Mouse (Mus musculus) C2C12 (cell line): Measurements from ENCODE around the gene Gm27021. TPM values are rescaled to one million over a fixed set of nuclear protein-coding genes. Genes with fewer than 3 reads are reported as not detected.

Source experiments
- H3K27me3 ChIP-seq: one replicate; pipeline ENCODE4 v1.6.1; 2011; ENCODE audit not compliant: control insufficient read depth, insufficient read depth, insufficient read length
- H3K36me3 ChIP-seq: one replicate; pipeline ENCODE4 v1.6.1; 2011; ENCODE audit not compliant: control insufficient read depth, insufficient read depth
- H3K4me3 ChIP-seq: one replicate; pipeline ENCODE4 v1.5.1; 2011; ENCODE audit warnings: mild to moderate bottlenecking, control low read depth; ENCODE audit not compliant: poor library complexity, insufficient read depth, severe bottlenecking
- H3K79me2 ChIP-seq: one replicate; pipeline ENCODE4 v1.6.1; 2011; ENCODE audit not compliant: control insufficient read depth, insufficient read depth
- H3K79me3 ChIP-seq: one replicate; pipeline ENCODE4 v1.6.1; 2011; ENCODE audit warnings: low read depth, control low read depth
- H3ac ChIP-seq: one replicate; pipeline ENCODE3; 2011; ENCODE audit warnings: low read depth; ENCODE audit not compliant: control insufficient read depth, insufficient read length
- CEBPB ChIP-seq: IDR thresholded peaks from one replicate; pipeline ENCODE4 v1.6.1; 2011; ENCODE audit warnings: low read depth, mild to moderate bottlenecking, control low read depth, moderate library complexity
- CTCF ChIP-seq: IDR thresholded peaks from one replicate; pipeline ENCODE4 v1.5.1; 2011; ENCODE audit not compliant: control insufficient read depth, insufficient read depth, insufficient read length
- FOSL1 ChIP-seq: IDR thresholded peaks from one replicate; pipeline ENCODE4 v1.8.0; 2011; ENCODE audit warnings: mild to moderate bottlenecking, low read length; ENCODE audit not compliant: poor library complexity, insufficient read depth, severe bottlenecking
- MAX ChIP-seq: IDR thresholded peaks from one replicate; pipeline ENCODE4 v1.6.1; 2011; ENCODE audit warnings: mild to moderate bottlenecking, control low read depth
- MYOD1 ChIP-seq: IDR thresholded peaks from one replicate; pipeline ENCODE4 v1.6.1; 2011; ENCODE audit warnings: low read depth; ENCODE audit not compliant: control insufficient read depth, insufficient read length
- MYOG ChIP-seq: IDR thresholded peaks from one replicate; pipeline ENCODE4 v1.6.1; 2011; ENCODE audit not compliant: control insufficient read depth, insufficient read length; ENCODE audit errors: extremely low read depth
- USF1 ChIP-seq: IDR thresholded peaks from one replicate; pipeline ENCODE4 v1.6.1; 2011; ENCODE audit warnings: low read depth, mild to moderate bottlenecking, control low read depth, moderate library complexity
- polyA plus RNA-seq: library from polyadenylated mRNA; unstranded; fragments of >200 nt; fragmentation: generic; extraction: Trizol; gene quantifications from one replicate; pipeline ENCODE4 v1.2.1, GENCODE M21; 2012; ENCODE audit warnings: missing spikeins

The Gm27021 gene
- polyA plus RNA-seq, 1 experiment, result 2.3 TPM

DNA sequence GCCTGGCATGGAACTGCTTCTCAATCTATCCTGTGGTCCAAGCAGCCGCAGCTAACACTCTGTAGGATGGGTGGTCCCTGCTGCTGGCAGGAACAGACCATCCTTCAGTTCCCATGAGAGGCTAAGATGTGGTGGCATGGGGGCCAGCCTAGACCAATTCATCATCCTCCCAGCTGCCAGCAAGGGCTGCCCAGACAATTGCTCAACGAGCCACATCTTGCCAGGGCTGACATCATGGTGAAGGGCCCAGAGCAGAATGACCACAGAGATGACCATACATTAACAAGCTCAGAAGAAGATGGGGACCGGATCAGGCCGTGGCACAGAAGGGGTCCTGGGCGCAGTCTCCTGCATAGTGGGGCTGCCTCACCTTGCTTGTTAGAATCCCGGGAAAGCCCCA is 57.1 kb downstream of the Gm27021 start:
- no peaks in the 10 kb centered on the region for H3K79me3 ChIP-seq
- no peaks in the 10 kb centered on the region for H3K36me3 ChIP-seq
- H3K27me3 ChIP-seq, result peaks cover 4% of the 10 kb centered on the region
- TF ChIP-seq CTCF (no peak), MYOD1 (peak; percentile 42), FOSL1 (no peak), USF1 (no peak), MAX (no peak), CEBPB (peak; percentile 55)
- H3ac ChIP-seq, result no peak overlapping the region
- H3K4me3 ChIP-seq, result no peak overlapping the region
- no peaks in the 10 kb centered on the region for H3K79me2 ChIP-seq

DNA sequence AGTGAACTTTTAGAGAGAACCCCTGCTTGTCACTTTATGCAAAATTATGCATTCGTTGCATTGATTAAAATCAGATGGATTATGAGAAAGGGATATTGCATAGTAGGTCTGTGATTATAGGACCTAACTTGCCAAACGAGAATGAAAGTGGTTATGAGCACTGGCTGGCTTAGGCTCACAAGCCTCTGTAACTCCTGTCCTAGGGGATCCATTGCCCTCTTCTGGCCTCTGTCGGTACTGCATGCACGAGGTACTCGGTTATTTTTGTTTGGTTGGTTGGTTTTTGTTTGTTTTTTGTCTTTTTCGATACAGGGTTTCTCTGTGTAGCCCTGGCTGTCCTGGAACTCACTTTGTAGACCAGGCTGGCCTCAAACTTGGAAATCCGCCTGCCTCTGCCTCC is 60.0 kb downstream of the Gm27021 start:
- Histone ChIP-seq H3K27me3 (peaks cover 6% of the 10 kb centered on the region), H3K79me3 (no peaks in the 10 kb centered on the region), H3K4me3 (no peak overlapping the region), H3K36me3 (no peaks in the 10 kb centered on the region), H3ac (no peak overlapping the region), H3K79me2 (no peaks in the 10 kb centered on the region)
- TF ChIP-seq CTCF, result peak; percentile 41
- no peak for TF ChIP-seq MYOD1
- TF ChIP-seq CEBPB, result no peak
- TF ChIP-seq MAX, result no peak

DNA sequence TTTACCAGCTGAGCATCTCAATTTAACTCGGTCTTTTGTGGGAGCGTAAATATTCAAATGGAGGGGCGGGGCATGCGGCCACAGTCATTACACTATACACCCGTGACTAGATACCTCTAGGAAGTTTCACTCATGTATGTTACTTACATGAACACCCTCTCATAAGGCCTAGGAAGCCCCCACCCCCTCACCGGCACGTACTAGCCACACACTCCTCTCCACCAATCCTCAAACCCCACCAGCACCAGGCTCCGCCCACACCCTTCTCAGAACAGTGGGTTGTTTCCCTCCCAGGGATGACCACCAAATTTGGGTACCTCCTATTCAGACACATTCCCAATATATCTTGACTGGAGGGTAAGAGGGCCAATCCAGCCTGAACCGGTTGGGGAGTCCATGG is 60.4 kb downstream of the Gm27021 start:
- Histone ChIP-seq H3K4me3 (no peak overlapping the region), H3ac (no peak overlapping the region), H3K79me2 (no peaks in the 10 kb centered on the region), H3K27me3 (peaks cover 6% of the 10 kb centered on the region), H3K79me3 (no peaks in the 10 kb centered on the region), H3K36me3 (no peaks in the 10 kb centered on the region)
- TF ChIP-seq CEBPB, result no peak
- TF ChIP-seq MYOG, result no peak
- TF ChIP-seq MYOD1, result no peak

DNA sequence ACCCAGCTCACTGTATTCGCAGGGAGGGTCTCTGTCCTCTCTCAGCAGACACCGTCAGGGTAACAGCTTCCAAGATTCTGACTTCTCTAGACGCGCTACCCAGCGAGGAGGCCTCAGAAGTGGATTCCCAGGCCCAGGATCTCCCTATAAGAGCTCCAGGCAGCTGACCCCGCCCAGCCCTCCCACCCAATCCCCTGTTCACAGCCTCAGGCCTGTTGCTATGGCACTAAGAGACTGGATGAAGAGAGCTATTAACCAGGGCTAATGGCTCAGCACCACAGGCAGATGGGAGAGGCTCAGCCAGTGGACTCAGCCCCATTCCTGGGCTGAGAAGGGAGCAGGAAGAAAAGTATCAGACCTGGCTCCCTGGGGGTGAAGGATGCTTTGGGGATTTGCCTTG is 65.2 kb downstream of the Gm27021 start:
- H3K79me3 ChIP-seq, result no peaks in the 10 kb centered on the region
- H3K4me3 ChIP-seq, result no peak overlapping the region
- H3K27me3 ChIP-seq, result peaks cover 6% of the 10 kb centered on the region
- no peaks in the 10 kb centered on the region for H3K79me2 ChIP-seq
- no peak overlapping the region for H3ac ChIP-seq
- H3K36me3 ChIP-seq, result no peaks in the 10 kb centered on the region
- no peak for TF ChIP-seq FOSL1
- TF ChIP-seq MAX, result no peak
- TF ChIP-seq CTCF, result no peak
- TF ChIP-seq USF1, result no peak
- no peak for TF ChIP-seq MYOG
- no peak for TF ChIP-seq CEBPB
- TF ChIP-seq MYOD1, result no peak

GRCm38 (mm10) chr8:120599504-120599903 is 68.4 kb downstream of the Gm27021 start:
- Histone ChIP-seq H3K36me3 (no peaks in the 10 kb centered on the region), H3K79me2 (no peaks in the 10 kb centered on the region), H3K4me3 (no peak overlapping the region), H3K79me3 (no peaks in the 10 kb centered on the region), H3K27me3 (no peaks in the 10 kb centered on the region), H3ac (no peak overlapping the region)
- TF ChIP-seq CTCF, result peak; percentile 57
- TF ChIP-seq FOSL1, result no peak

- H3K4me3 ChIP-seq, result no peak overlapping the region
- no peaks in the 10 kb centered on the region for H3K36me3 ChIP-seq
Measured at GRCm38 (mm10) chr8:120598579-120598978, 69.3 kb downstream of the Gm27021 start.

DNA sequence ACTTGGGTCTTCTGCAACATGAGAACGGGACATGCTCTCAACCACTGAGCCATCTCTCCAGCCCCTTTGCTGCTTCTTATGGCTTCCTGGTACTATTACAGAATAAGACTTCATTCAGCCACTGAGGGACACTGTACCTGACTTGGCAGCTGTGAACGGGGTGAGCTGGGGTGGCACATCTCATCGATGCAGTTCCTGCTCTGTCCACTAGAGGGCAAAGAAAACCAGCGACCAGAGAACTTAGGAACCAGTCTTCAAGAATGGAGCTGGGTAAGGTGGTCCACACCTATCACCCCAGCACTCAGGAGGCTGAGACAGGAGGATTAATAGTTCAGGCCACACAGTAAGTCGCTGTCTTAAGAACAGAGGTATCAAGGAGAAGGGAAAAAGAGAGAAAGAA is 71.9 kb downstream of the Gm27021 start:
- H3K36me3 ChIP-seq, result no peaks in the 10 kb centered on the region
- no peaks in the 10 kb centered on the region for H3K79me3 ChIP-seq

More at GRCm38 (mm10) chr8:120598579-120598978, 69.3 kb downstream of the Gm27021 start:
- H3K27me3 ChIP-seq, result no peaks in the 10 kb centered on the region
- no peaks in the 10 kb centered on the region for H3K79me3 ChIP-seq
- no peak overlapping the region for H3ac ChIP-seq
- no peaks in the 10 kb centered on the region for H3K79me2 ChIP-seq
- TF ChIP-seq MAX (no peak), MYOG (no peak), USF1 (no peak), FOSL1 (no peak), CTCF (no peak), CEBPB (no peak), MYOD1 (no peak)

More for the DNA sequence above, 71.9 kb downstream of the Gm27021 start:
- TF ChIP-seq FOSL1 (no peak), MYOG (no peak), CTCF (peak; percentile 38), USF1 (no peak)
- Histone ChIP-seq H3K79me2 (no peaks in the 10 kb centered on the region), H3K27me3 (no peaks in the 10 kb centered on the region), H3K4me3 (no peak overlapping the region), H3ac (no peak overlapping the region)
